Mouse (Mus musculus) layer of hippocampus, postnatal 36 days (tissue): ENCODE results near the gene Adam29. TPM values are rescaled to one million over a fixed set of nuclear protein-coding genes. Genes with fewer than 3 reads are reported as not detected.
A peak's percentile ranks its signal among the peaks of the same experiment; 100 is the strongest.

ENCODE experiments used
- DNase-seq, 2 experiments: peaks; one replicate each; pipeline ENCODE4 v3.0.0; 2022
- total RNA-seq, 2 experiments: library from RNA; stranded (reverse); gene quantifications; 2 replicates each; pipeline ENCODE4 v1.2.3; 2021

Gene Adam29
- total RNA-seq, result not detected

- no peak for DNase-seq
Observed at GRCm38 (mm10) chr8:55906848-55907247, at the start of gene Adam29. Adam29 (minus strand) TSS chr8:55906948.

- no peak for DNase-seq
Observed at GRCm38 (mm10) chr8:55940526-55940880, 33.8 kb upstream of the Adam29 start.

GRCm38 (mm10) chr8:55939870-55940525, 33.2 kb upstream of the Adam29 start, which contains the start of gene Glra3:
Glra3 (plus strand) TSS chr8:55940460.
- DNase-seq, result peak; percentile 8 to 14

Other genes starting within 250 kb of the Adam29 start
- 1 to 10 TPM; 1.6 to 1.9 TPM for gene Glra3, start 33.5 kb upstream of the Adam29 start, total RNA-seq